Mouse (Mus musculus): Measurements from ENCODE around the gene Lce1l. TPM values are rescaled to one million over a fixed set of nuclear protein-coding genes. Genes with fewer than 3 reads are reported as not detected.

Gene Lce1l
- polyA plus RNA-seq (2012; ENCODE audit: low replicate concordance): not detected in 2 replicates

GRCm38 (mm10) chr3:92851186-92851585, at the start of gene Lce1l:
TSS of gene Lce1l (minus strand) at chr3:92851286.

DNA sequence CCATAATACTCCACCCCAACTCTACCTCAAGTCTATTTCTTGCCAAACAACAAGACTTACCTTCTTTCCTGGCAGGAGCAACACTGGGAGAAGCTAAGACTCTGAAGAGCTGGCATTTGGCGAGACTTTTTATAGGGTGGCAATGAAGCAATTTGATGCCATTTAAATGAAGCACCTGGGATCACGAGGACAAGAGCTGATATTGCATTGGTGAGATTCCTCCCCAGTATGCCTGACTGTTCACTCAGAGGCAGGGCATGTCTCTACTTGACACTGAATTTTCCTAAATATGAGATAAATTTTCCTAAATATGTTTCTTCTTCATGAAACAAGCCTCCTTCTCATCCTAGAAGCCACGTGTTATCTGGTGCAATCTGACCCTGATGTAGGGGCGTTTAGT, 19.0 kb upstream of the Lce1l start, which contains the start of gene 2310050C09Rik:
Gene 2310050C09Rik (minus strand): TSS at position 101 of the 400 bp plus-strand sequence.

GRCm38 (mm10) chr3:92827108-92827507, 24.0 kb downstream of the Lce1l start, which contains the start of gene Kprp:
TSS of gene Kprp (minus strand) at chr3:92827247.

GRCm38 (mm10) chr3:92807791-92808190, 43.3 kb downstream of the Lce1l start, which contains the start of gene Lce1k:
TSS of gene Lce1k (minus strand) at chr3:92807891.

Other genes starting within 250 kb of the Lce1l start
- not detected in 2 replicates for gene 2210017I01Rik, start 243.8 kb downstream of the Lce1l start, polyA plus RNA-seq (2012; ENCODE audit: low replicate concordance)
- not detected in 2 replicates for gene Lce6a, start 229.6 kb downstream of the Lce1l start, polyA plus RNA-seq (2012; ENCODE audit: low replicate concordance)
- gene Lce1a1, start 203.0 kb downstream of the Lce1l start, polyA plus RNA-seq (2012; ENCODE audit: low replicate concordance): not detected in 2 replicates
- not detected in 2 replicates for gene Lce1b, start 194.4 kb downstream of the Lce1l start, polyA plus RNA-seq (2012; ENCODE audit: low replicate concordance)
- not detected in 2 replicates for gene Lce1a2, start 181.0 kb downstream of the Lce1l start, polyA plus RNA-seq (2012; ENCODE audit: low replicate concordance)
- not detected in 2 replicates for gene Lce1c, start 172.0 kb downstream of the Lce1l start, polyA plus RNA-seq (2012; ENCODE audit: low replicate concordance)
- gene Lce1d, start 164.1 kb downstream of the Lce1l start, polyA plus RNA-seq (2012; ENCODE audit: low replicate concordance): not detected in 2 replicates
- gene Lce1e, start 142.2 kb downstream of the Lce1l start, polyA plus RNA-seq (2012; ENCODE audit: low replicate concordance): not detected in 2 replicates
- gene Lce1f, start 130.9 kb downstream of the Lce1l start, polyA plus RNA-seq (2012; ENCODE audit: low replicate concordance): not detected in 2 replicates
- gene Gm38119, start 112.2 kb downstream of the Lce1l start, polyA plus RNA-seq (2012; ENCODE audit: low replicate concordance): not detected in 2 replicates
- not detected in 2 replicates for gene Lce1g, start 98.9 kb downstream of the Lce1l start, polyA plus RNA-seq (2012; ENCODE audit: low replicate concordance)
- gene Lce1h, start 86.2 kb downstream of the Lce1l start, polyA plus RNA-seq (2012; ENCODE audit: low replicate concordance): not detected in 2 replicates
- gene Lce1i, start 72.4 kb downstream of the Lce1l start, polyA plus RNA-seq (2012; ENCODE audit: low replicate concordance): not detected in 2 replicates
- gene Lce1j, start 60.8 kb downstream of the Lce1l start, polyA plus RNA-seq (2012; ENCODE audit: low replicate concordance): not detected in 2 replicates
- not detected in 2 replicates for gene Lce1k, start 43.4 kb downstream of the Lce1l start, polyA plus RNA-seq (2012; ENCODE audit: low replicate concordance)
- gene Kprp, start 24.0 kb downstream of the Lce1l start, polyA plus RNA-seq (2012; ENCODE audit: low replicate concordance): not detected in 2 replicates
- not detected in 2 replicates for gene 2310050C09Rik, start 18.9 kb upstream of the Lce1l start, polyA plus RNA-seq (2012; ENCODE audit: low replicate concordance)
- gene Lce3a, start 74.9 kb upstream of the Lce1l start, polyA plus RNA-seq (2012; ENCODE audit: low replicate concordance): not detected in 2 replicates
- gene Lce3b, start 81.7 kb upstream of the Lce1l start, polyA plus RNA-seq (2012; ENCODE audit: low replicate concordance): not detected in 2 replicates
- not detected in 2 replicates for gene Lce3c, start 93.2 kb upstream of the Lce1l start, polyA plus RNA-seq (2012; ENCODE audit: low replicate concordance)
- gene Lce3d, start 106.1 kb upstream of the Lce1l start, polyA plus RNA-seq (2012; ENCODE audit: low replicate concordance): not detected in 2 replicates
- gene Lce3e, start 115.8 kb upstream of the Lce1l start, polyA plus RNA-seq (2012; ENCODE audit: low replicate concordance): not detected in 2 replicates
- gene Lce3f, start 140.9 kb upstream of the Lce1l start, polyA plus RNA-seq (2012; ENCODE audit: low replicate concordance): not detected in 2 replicates
- gene Crct1, start 164.4 kb upstream of the Lce1l start, polyA plus RNA-seq (2012; ENCODE audit: low replicate concordance): not detected in 2 replicates
- not detected in 2 replicates for gene Lce1m, start 167.8 kb upstream of the Lce1l start, polyA plus RNA-seq (2012; ENCODE audit: low replicate concordance)
- not detected in 2 replicates for gene Gm4858, start 217.5 kb upstream of the Lce1l start, polyA plus RNA-seq (2012; ENCODE audit: low replicate concordance)

Data from hematopoietic multipotent progenitor cell, adult 10-12 weeks (in vitro differentiated cells).